ENCODE assay signal across 8 mouse cellular contexts in the genomic region with DNA sequence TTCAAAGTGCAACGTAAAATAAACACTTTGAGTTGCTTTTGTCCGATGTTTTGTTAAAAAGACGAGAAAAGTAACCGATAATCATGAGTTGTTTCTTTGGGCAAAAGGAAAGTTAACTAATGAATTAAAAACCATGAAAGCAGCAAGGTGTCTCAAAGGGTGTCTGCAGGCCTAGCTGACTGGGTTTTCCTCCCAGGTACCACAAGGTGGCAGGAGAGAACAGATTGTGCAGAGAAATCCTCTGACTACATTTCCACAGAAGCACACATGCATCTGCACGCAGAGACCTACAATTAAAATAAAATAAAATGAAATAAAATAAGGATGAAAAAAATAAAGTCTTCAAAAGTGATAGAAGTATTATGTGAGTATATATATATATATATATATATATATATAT.
A peak's percentile ranks its signal among the peaks of the same experiment; 100 is the strongest.
DNase-seq lines count a peak whose midpoint lies in the region; ATAC-seq and TF ChIP-seq lines count a peak whose summit lies in the region.
"Had no signal": no experiment of that assay in that cellular context is flagged by ENCODE, and none has a peak within 500 bp of the region (broad histone marks: within the 10 kb centered on the region; RNA-seq: fewer than 3 reads in every experiment).

No protein-coding gene starts in this region.

- TF ChIP-seq EP300 in liver, embryonic 14.5 days (IDR thresholded peaks at IDR 0.05; ENCODE audit: low read depth) = no peak

- H3K4me1 ChIP-seq in liver, embryonic 14.5 days (replicated peaks; ENCODE audit: control insufficient read depth in 2 of 2, insufficient read depth in 2 of 2, low read length in 1 of 2) = no peaks in the 10 kb centered on the region
- no peaks in the 10 kb centered on the region for H3K4me1 ChIP-seq in hindbrain, postnatal 0 days (ENCODE audit: insufficient read depth, low read length)
- H3K4me1 ChIP-seq in midbrain, embryonic 16.5 days (ENCODE audit: control insufficient read depth, insufficient read depth, low read length) = no peaks in the 10 kb centered on the region
- H3K4me1 ChIP-seq: embryonic facial prominence, embryonic 13.5 days had no signal

- H3K27ac ChIP-seq in liver, embryonic 14.5 days = no peak overlapping the region
- no peak overlapping the region for H3K27ac ChIP-seq in hindbrain, postnatal 0 days
- H3K27ac ChIP-seq in midbrain, embryonic 16.5 days (ENCODE audit: low read length) = no peak overlapping the region
- H3K27ac ChIP-seq: embryonic facial prominence, embryonic 13.5 days had no signal

- no peak overlapping the region for H3K4me3 ChIP-seq in liver, embryonic 14.5 days (ENCODE audit: insufficient read depth in 1 of 2, low read depth in 2 of 2, low read length in 2 of 2)
- no peak overlapping the region for H3K4me3 ChIP-seq in hindbrain, postnatal 0 days (ENCODE audit: low read length)
- no peak overlapping the region for H3K4me3 ChIP-seq in midbrain, embryonic 16.5 days (ENCODE audit: low read depth, low read length)
- H3K4me3 ChIP-seq: embryonic facial prominence, embryonic 13.5 days had no signal

- no peaks in the 10 kb centered on the region for H3K36me3 ChIP-seq in liver, embryonic 14.5 days (replicated peaks; ENCODE audit: control insufficient read depth, insufficient read depth, low read depth)
- no peaks in the 10 kb centered on the region for H3K36me3 ChIP-seq in hindbrain, postnatal 0 days (ENCODE audit: insufficient read depth, low read length)
- no peaks in the 10 kb centered on the region for H3K36me3 ChIP-seq in midbrain, embryonic 16.5 days (ENCODE audit: control insufficient read depth, insufficient read depth, low read length)
- H3K36me3 ChIP-seq: embryonic facial prominence, embryonic 13.5 days had no signal

- H3K4me2 ChIP-seq in liver, embryonic 14.5 days (ENCODE audit: low read depth) = no peak overlapping the region
- H3K4me2 ChIP-seq in hindbrain, postnatal 0 days (ENCODE audit: low read depth, low read length) = no peak overlapping the region
- H3K4me2 ChIP-seq in midbrain, embryonic 16.5 days (ENCODE audit: low read length) = no peak overlapping the region
- H3K4me2 ChIP-seq: embryonic facial prominence, embryonic 13.5 days had no signal

- H3K27me3 ChIP-seq in liver, embryonic 14.5 days (ENCODE audit: control insufficient read depth, insufficient read depth, low read length) = no peaks in the 10 kb centered on the region
- no peaks in the 10 kb centered on the region for H3K27me3 ChIP-seq in hindbrain, postnatal 0 days (ENCODE audit: insufficient read depth, low read length)
- H3K27me3 ChIP-seq in midbrain, embryonic 16.5 days (ENCODE audit: control insufficient read depth, insufficient read depth, low read depth, low read length) = no peaks in the 10 kb centered on the region
- H3K27me3 ChIP-seq: embryonic facial prominence, embryonic 13.5 days had no signal

- TF ChIP-seq CTCF in liver, embryonic 14.5 days (IDR thresholded peaks at IDR 0.05; ENCODE audit: low read depth) = 0 out of 2 replicates have a peak, but pooled peaks have one; percentile 17
- peak; percentile 72; the same call in 1 of the 2 replicates for TF ChIP-seq CTCF in brain, embryonic 14.5 days (IDR thresholded peaks at IDR 0.05; ENCODE audit: borderline replicate concordance, extremely low read depth, insufficient read depth, insufficient read length)
- TF ChIP-seq CTCF in hindbrain, postnatal 0 days (IDR thresholded peaks at IDR 0.05; ENCODE audit: low read depth) = peak; percentile 69

- WGBS in liver, embryonic 14.5 days (ENCODE audit: insufficient replicate concordance) = 39% methylated on average over 5 of the region's 5 CpGs
- WGBS in hindbrain, postnatal 0 days = 61% methylated on average over 5 of the region's 5 CpGs
- 55% methylated on average over 5 of the region's 5 CpGs for WGBS in midbrain, embryonic 16.5 days

- no peaks in the 10 kb centered on the region for H3K9me3 ChIP-seq in liver, embryonic 14.5 days (ENCODE audit: control insufficient read depth, low read length)
- H3K9me3 ChIP-seq in hindbrain, postnatal 0 days (ENCODE audit: low read length) = no peaks in the 10 kb centered on the region
- no peaks in the 10 kb centered on the region for H3K9me3 ChIP-seq in midbrain, embryonic 16.5 days (replicated peaks; ENCODE audit: control insufficient read depth, low read length, poor library complexity, severe bottlenecking)
- H3K9me3 ChIP-seq: embryonic facial prominence, embryonic 13.5 days had no signal

- TF ChIP-seq POLR2A in brain, embryonic 14.5 days (IDR thresholded peaks at IDR 0.05; ENCODE audit: borderline replicate concordance, extremely low read depth, insufficient read depth, insufficient read length, poor library complexity, severe bottlenecking) = no peak

- no peak for ATAC-seq in liver, embryonic 14.5 days (ENCODE audit: insufficient read depth)
- ATAC-seq in hindbrain, postnatal 0 days = peak; percentile 78; the same call in 1 of the 2 replicates
- peak; percentile 77; the same call in 1 of the 2 replicates for ATAC-seq in midbrain, embryonic 16.5 days
- no peak for ATAC-seq in megakaryocyte, adult 5-6 weeks (ENCODE audit: poor library complexity, severe bottlenecking)

- DNase-seq in liver, embryonic 14.5 days (ENCODE audit: low read depth in 3 of 3, low spot score in 3 of 3) = no peak
- no peak for DNase-seq in liver
- peak; percentile 75 for DNase-seq in brain, embryonic 14.5 days (ENCODE audit: low read depth)
- peak; percentile 76 for DNase-seq in hindbrain, postnatal 0 days (ENCODE audit: low spot score)
- no peak for DNase-seq in thymus, postnatal 4 days

- no peak overlapping the region for H3K9ac ChIP-seq in liver, embryonic 14.5 days (replicated peaks)
- no peak overlapping the region for H3K9ac ChIP-seq in hindbrain, postnatal 0 days (replicated peaks; ENCODE audit: low read length)
- H3K9ac ChIP-seq in midbrain, embryonic 16.5 days (ENCODE audit: low read depth, low read length) = no peak overlapping the region
- H3K9ac ChIP-seq: embryonic facial prominence, embryonic 13.5 days had no signal

Comparison
In these comparisons a context has a peak if more than half of its experiments do, and no peak if none do; other contexts are left out.
1. ATAC-seq: peak in hindbrain, postnatal 0 days (single experiment) and midbrain, embryonic 16.5 days (single experiment); none in liver, embryonic 14.5 days (single experiment) and megakaryocyte, adult 5-6 weeks (single experiment).
2. DNase-seq: peak in brain, embryonic 14.5 days (single experiment) and hindbrain, postnatal 0 days (single experiment); none in liver, embryonic 14.5 days (0 of 3), liver (single experiment) and thymus, postnatal 4 days (single experiment).
3. CTCF ChIP-seq: peak in every context shown above with its lines; median percentile 72 in brain, embryonic 14.5 days; 69 in hindbrain, postnatal 0 days; 17 in liver, embryonic 14.5 days.